Mouse (Mus musculus): ENCODE results near the gene Znrf1.
"Not testable (repeated sequence)": the region's sequence is repeated elsewhere in the genome, so short reads cannot be mapped to it uniquely, and the experiment has no call there.

Gene Znrf1

GRCm38 (mm10) chr8:111536031-111536977, at the start of gene Znrf1:
TSS of gene Znrf1 (plus strand) at chr8:111536097.
- peak; percentile 71 for ATAC-seq (ENCODE audit: insufficient number of reproducible peaks, low FRiP score, low TSS enrichment)

GRCm38 (mm10) chr8:111490034-111490591, 45.8 kb upstream of the Znrf1 start:
- no peak for ATAC-seq (ENCODE audit: insufficient number of reproducible peaks, low FRiP score, low TSS enrichment)

GRCm38 (mm10) chr8:111491191-111491590, 44.7 kb upstream of the Znrf1 start:
- ATAC-seq (ENCODE audit: insufficient number of reproducible peaks, low FRiP score, low TSS enrichment) = no peak

GRCm38 (mm10) chr8:111492508-111492907, 43.4 kb upstream of the Znrf1 start:
- ATAC-seq (ENCODE audit: insufficient number of reproducible peaks, low FRiP score, low TSS enrichment) = no peak

GRCm38 (mm10) chr8:111493176-111493575, 42.7 kb upstream of the Znrf1 start:
- no peak for ATAC-seq (ENCODE audit: insufficient number of reproducible peaks, low FRiP score, low TSS enrichment)

GRCm38 (mm10) chr8:111496326-111496725, 39.6 kb upstream of the Znrf1 start:
- ATAC-seq (ENCODE audit: insufficient number of reproducible peaks, low FRiP score, low TSS enrichment) = no peak

- not testable (repeated sequence) for ATAC-seq (ENCODE audit: insufficient number of reproducible peaks, low FRiP score, low TSS enrichment)
Measured at GRCm38 (mm10) chr8:111498249-111498648, 37.6 kb upstream of the Znrf1 start.

GRCm38 (mm10) chr8:111501724-111502464, 34.0 kb upstream of the Znrf1 start:
- no peak for ATAC-seq (ENCODE audit: insufficient number of reproducible peaks, low FRiP score, low TSS enrichment)

- ATAC-seq (ENCODE audit: insufficient number of reproducible peaks, low FRiP score, low TSS enrichment) = no peak
Measured at GRCm38 (mm10) chr8:111508566-111508965, 27.3 kb upstream of the Znrf1 start.

- no peak for ATAC-seq (ENCODE audit: insufficient number of reproducible peaks, low FRiP score, low TSS enrichment)
Measured at GRCm38 (mm10) chr8:111509278-111509677, 26.6 kb upstream of the Znrf1 start.

- ATAC-seq (ENCODE audit: insufficient number of reproducible peaks, low FRiP score, low TSS enrichment) = no peak
Measured at GRCm38 (mm10) chr8:111510401-111510800, 25.5 kb upstream of the Znrf1 start.

- no peak for ATAC-seq (ENCODE audit: insufficient number of reproducible peaks, low FRiP score, low TSS enrichment)
Measured at GRCm38 (mm10) chr8:111512941-111513340, 23.0 kb upstream of the Znrf1 start.

GRCm38 (mm10) chr8:111513446-111513845, 22.5 kb upstream of the Znrf1 start:
- 0 out of 2 replicates have a peak, but pooled peaks have one; percentile 52 for ATAC-seq (ENCODE audit: insufficient number of reproducible peaks, low FRiP score, low TSS enrichment)

GRCm38 (mm10) chr8:111516451-111517035, 19.4 kb upstream of the Znrf1 start:
- no peak for ATAC-seq (ENCODE audit: insufficient number of reproducible peaks, low FRiP score, low TSS enrichment)

GRCm38 (mm10) chr8:111517466-111517865, 18.4 kb upstream of the Znrf1 start:
- ATAC-seq (ENCODE audit: insufficient number of reproducible peaks, low FRiP score, low TSS enrichment) = no peak

- peak; percentile 97 for ATAC-seq (ENCODE audit: insufficient number of reproducible peaks, low FRiP score, low TSS enrichment)
Measured at GRCm38 (mm10) chr8:111521713-111522429, 14.0 kb upstream of the Znrf1 start, which contains the start of gene Wdr59. TSS of gene Wdr59 (minus strand) at chr8:111522092.

- no peak for ATAC-seq (ENCODE audit: insufficient number of reproducible peaks, low FRiP score, low TSS enrichment)
Measured at GRCm38 (mm10) chr8:111526403-111527024, 9.4 kb upstream of the Znrf1 start.

- no peak for ATAC-seq (ENCODE audit: insufficient number of reproducible peaks, low FRiP score, low TSS enrichment)
Measured at GRCm38 (mm10) chr8:111527149-111527548, 8.7 kb upstream of the Znrf1 start.

- no peak for ATAC-seq (ENCODE audit: insufficient number of reproducible peaks, low FRiP score, low TSS enrichment)
Measured at GRCm38 (mm10) chr8:111528071-111528470, 7.8 kb upstream of the Znrf1 start.
